Mouse (Mus musculus): ENCODE results near the gene Btbd2.
A peak's percentile ranks its signal among the peaks of the same experiment; 100 is the strongest.

DNA sequence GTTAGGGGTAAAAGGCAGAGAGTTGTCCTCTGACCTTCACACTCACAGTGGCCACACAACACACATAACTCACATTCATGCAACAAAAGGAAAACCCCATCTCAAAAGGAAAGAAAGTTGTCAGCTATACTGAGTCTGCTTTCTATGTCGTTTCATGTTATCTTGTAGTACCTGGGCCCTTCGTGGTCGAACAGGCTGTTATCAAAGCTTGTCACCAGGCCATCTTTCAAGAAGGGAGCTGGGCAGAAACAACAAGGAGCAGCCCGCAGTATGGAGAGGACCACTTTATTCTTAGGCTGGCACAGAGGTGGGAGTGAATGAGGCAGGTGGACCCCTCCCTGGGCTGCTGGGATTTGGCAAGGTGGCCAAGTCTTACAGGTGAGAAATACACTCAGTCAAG lies 28.1 kb upstream of the Btbd2 start:
- TF ChIP-seq EP300 (IDR thresholded peaks at IDR 0.05; ENCODE audit: low read depth) (peak; percentile 94), CTCF (IDR thresholded peaks at IDR 0.05; ENCODE audit: low read depth) (no peak)

All from liver, embryonic 14.5 days (tissue).